Mouse (Mus musculus): ENCODE data around the gene Hist1h2bg.
"Not testable (repeated sequence)": the region's sequence is repeated elsewhere in the genome, so short reads cannot be mapped to it uniquely, and the experiment has no call there.

The Hist1h2bg gene

GRCm38 (mm10) chr13:23582219-23583056 lies 11.2 kb downstream of the Hist1h2bg start:
- DNase-seq (ENCODE audit: low spot score in 2 of 2) = no peak

DNA sequence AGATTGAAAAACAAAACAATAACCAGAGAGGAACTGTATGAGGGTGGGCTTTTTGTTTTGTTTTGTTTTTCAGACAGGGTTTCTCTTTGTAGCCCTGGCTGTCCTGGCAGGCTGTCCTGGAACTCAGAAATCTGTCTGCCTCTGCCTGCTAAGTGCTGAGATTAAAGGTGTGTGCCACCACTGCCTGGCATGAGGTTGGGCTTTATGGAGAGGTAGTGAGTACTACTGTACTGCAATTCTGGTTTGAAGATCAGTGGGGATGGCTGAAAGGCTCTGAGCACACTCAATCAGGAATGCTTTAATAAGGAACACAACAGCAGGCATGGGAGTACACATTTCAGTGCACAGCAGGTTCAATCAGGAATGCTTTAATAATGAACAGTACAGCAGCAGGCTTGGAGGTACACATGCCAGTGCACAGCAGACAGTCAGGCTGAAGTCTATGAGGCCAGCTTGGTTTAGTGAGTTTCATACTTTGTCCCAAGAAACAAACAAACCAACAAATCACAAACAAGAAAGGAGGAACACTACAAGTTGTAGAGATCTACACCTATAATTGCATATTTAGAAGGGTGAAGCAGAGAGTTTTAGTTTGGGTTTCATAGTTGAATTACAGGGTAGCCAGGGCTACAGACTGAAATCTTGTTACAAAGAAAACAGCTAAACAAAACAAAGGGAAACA lies 12.3 kb downstream of the Hist1h2bg start:
- no peak for DNase-seq (ENCODE audit: low spot score in 2 of 2)

- no peak for DNase-seq (ENCODE audit: low spot score in 2 of 2)
Observed at GRCm38 (mm10) chr13:23584331-23584730, 13.1 kb downstream of the Hist1h2bg start.

DNA sequence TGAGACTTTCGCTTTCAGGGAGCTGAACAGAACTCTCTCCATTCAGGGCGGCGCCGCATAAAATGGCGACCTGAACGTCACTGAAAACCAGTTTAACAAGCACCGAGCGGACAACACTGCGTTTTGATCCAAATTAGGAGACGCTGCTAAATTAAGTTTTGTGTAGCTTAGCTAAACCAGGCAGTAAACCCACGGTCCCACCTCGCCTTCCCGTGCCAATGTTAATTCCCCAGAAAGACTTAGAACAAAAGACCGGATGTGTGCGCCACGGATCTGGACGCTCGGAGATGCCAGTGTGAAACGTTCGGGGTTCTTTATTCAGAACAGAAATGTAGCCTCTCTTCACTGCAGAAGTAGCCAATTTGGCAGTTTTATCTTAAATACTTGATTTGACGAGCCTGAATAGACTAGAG lies 13.8 kb downstream of the Hist1h2bg start:
- DNase-seq (ENCODE audit: low spot score in 2 of 2) = peak; percentile 74 to 83

- DNase-seq (ENCODE audit: low spot score in 2 of 2) = peak; percentile 76 to 86
Observed at GRCm38 (mm10) chr13:23585442-23586098, 14.4 kb downstream of the Hist1h2bg start.

- no peak for DNase-seq (ENCODE audit: low spot score in 2 of 2)
Observed at GRCm38 (mm10) chr13:23586099-23586939, 15.1 kb downstream of the Hist1h2bg start.

DNA sequence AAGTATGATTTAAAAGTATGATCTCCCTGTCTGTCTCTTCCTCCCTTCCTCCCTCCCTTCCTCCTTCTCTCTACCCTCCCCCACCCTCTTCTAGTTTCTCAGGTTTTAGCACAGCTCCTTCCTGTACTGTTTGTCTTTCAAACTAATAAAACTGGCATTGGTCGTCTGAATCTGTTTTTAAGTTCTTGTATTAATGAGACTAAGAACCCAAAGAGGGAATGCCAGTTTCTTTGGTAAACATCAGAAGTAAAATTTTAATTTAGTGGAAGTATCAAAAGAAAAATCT lies 15.7 kb downstream of the Hist1h2bg start:
- DNase-seq (ENCODE audit: low spot score in 2 of 2) = no peak

GRCm38 (mm10) chr13:23591206-23591605 lies 20.0 kb downstream of the Hist1h2bg start:
- no peak for DNase-seq (ENCODE audit: low spot score in 2 of 2)

GRCm38 (mm10) chr13:23591886-23592285 lies 20.7 kb downstream of the Hist1h2bg start:
- DNase-seq (ENCODE audit: low spot score in 2 of 2) = not testable (repeated sequence)

DNA sequence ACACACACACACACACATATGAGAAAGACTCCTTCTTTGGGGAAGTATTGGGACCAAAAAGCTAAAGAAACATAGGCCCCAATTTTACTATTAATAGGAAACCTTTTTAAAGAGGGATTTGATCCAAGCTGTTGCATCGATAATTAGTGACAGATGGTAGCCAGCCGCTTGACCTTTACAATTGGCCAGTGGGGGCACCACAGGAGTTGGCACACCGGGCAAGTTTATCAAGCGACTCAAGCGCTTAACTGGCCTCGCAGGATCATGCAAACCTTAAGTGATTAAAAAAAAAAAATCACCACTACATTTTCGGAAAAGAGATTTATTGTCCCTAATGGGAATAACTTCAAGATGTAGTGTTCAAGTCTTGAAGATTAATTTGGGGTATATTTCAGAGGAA lies 21.4 kb downstream of the Hist1h2bg start:
- no peak for DNase-seq (ENCODE audit: low spot score in 2 of 2)

DNA sequence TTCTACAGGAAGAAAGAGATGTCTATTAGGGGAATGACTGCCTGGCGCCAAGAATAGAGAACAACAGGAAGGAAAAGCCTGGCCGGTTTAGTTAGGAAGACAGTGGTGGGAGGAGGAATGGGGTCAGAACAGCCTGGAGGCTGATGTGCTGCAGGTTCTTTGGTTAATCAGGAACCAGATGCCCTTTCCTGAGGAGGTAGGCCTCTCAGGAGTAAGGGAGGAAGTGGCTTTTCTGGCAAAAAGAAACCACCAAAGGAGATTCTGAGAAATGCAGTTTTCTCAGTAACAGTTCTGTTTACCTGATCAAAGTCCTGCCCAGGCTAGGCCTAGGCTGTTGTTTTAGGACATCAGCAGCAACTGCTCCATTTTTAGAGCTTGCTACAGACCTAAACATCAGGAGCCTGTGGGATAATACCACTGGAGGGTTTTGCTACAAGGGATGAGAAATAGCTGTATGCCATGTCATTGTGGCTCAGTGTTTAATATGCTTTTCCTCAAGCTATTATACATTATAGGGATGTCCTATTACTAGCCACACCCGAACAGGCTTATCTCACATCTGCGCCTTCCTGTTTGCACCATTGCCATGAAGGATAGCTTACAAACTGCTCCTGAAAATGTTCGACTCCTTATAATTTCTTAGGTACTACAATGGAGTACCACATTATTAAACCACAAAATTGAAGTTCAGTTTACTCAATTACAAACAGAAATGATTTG lies 22.0 kb downstream of the Hist1h2bg start:
- DNase-seq (ENCODE audit: low spot score in 2 of 2) = no peak

DNA sequence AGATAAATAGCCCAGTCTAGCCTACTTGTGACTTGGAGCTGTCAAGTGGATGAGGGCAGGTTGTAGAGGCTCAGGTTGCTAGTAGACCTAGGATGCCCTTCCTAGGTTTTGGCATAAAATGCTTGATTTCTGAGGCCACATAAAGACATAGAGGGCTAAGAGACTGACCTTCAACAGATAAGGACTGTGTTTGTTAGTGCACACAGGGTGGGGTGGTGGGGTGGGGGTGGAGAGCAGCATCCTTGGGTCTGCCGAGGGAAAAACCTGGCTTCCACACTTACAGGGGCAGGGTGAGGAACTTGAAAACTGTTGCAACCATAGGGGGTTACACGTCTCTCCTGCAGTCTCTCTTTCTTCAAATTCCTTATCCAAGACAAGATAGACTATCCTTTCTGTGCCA lies 24.0 kb downstream of the Hist1h2bg start:
- no peak for DNase-seq (ENCODE audit: low spot score in 2 of 2)

DNA sequence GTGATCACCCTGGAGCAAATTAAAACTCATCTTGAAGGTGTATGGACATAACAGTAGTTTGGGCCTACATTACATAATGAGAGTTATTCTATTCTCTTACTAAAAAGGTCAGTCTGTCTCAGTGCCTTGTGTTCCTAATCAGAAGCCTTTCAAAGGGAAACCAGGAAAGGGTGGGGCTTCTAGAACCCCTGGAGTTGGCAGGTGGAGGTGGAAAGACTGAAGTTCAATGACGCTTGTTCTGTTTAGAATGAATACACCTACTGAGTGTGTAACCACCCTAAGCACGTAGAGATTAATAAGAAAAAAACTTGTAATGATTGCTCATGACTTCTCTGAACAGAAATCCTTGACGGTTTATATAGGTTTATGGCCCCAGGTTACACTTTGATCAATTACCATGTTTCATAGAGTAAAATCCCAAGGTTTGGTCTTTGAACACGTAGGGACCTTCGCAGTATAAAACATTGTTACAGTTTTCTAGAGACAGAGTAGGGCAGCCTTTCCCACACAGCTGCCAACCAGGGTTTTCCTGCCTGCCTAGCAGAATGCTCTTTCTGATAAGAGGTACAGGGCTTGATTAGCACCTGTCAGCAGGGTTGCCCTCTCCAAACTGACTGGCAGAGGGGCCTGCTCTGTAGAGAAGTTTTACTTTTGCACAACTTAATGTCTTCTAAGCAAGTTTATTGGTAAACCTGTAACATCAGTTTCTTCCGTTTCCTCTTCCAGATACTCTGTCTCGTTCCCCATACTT lies 24.6 kb downstream of the Hist1h2bg start:
- DNase-seq (ENCODE audit: low spot score in 2 of 2) = peak; percentile 31 to 61

GRCm38 (mm10) chr13:23597957-23598356 lies 26.8 kb downstream of the Hist1h2bg start:
- DNase-seq (ENCODE audit: low spot score in 2 of 2) = peak; percentile 64 to 77

DNA sequence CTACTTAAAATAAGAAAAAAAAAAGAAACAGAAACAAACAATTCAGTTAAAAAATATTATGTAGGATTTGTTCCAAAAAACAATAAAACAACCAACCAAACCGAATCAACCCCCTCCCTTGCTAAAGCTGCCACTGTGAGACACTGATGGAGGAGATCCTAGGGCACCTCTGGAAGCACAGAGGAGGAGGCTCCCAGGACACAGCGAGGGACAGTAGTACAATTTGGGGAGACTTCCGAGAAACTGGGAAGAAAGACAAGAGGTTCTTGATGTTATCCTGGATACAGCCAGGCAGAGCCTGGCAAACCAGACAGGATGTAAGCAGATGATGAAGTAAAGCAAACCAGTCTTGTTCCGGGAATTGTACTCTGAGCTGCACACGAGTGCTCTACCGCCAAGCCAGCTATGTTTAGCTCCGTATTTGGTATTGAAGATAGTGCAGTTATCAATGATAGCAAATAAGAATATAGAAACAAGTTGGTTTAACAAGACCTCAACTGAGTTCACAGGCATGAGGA lies 32.0 kb downstream of the Hist1h2bg start:
- no peak for DNase-seq (ENCODE audit: low spot score in 2 of 2)

DNA sequence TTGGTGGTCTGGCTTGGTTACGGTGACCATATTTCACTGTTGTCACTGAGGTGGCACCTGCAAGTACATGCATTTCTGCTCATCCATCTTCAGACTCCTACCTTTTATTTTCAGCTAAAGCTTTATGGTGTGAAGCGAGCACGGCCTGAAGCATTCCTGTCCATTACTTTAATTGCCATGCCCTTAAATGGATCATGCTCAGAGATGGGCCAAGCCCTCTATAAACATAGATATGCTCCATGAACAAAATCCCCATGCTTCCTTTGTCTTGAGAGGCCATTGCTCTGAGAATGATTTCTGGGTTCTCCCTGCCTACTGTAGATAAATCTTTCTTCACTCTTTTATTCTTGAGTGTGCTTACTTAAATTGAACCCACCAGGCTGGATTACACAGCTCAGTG lies 33.3 kb downstream of the Hist1h2bg start:
- DNase-seq (ENCODE audit: low spot score in 2 of 2) = no peak

GRCm38 (mm10) chr13:23605052-23605451 lies 33.9 kb downstream of the Hist1h2bg start:
- no peak for DNase-seq (ENCODE audit: low spot score in 2 of 2)

DNA sequence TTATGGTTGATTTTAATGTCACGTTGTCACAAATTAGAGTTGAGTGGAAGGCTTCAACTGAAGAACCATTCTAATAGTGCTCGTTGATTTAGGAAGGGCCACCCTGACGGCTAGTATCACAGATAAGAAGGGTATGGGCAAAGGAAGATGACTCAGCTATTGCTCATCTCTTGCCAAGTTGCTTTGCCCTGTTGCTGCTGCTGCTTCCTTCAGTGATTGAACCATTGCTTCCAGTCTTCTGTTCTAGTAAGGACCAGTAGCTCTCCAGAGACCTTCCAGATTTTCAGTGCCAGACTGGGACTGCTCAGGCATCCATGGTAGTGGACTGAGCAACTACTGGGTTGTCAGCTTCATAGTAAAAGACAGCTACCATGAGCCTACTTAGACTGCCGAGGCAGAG lies 38.0 kb downstream of the Hist1h2bg start:
- peak in 1 of 2 experiments; percentile 41 for DNase-seq (ENCODE audit: low spot score in 2 of 2)

- DNase-seq (ENCODE audit: low spot score in 2 of 2) = no peak
Observed at GRCm38 (mm10) chr13:23609844-23610243, 38.6 kb downstream of the Hist1h2bg start.

DNA sequence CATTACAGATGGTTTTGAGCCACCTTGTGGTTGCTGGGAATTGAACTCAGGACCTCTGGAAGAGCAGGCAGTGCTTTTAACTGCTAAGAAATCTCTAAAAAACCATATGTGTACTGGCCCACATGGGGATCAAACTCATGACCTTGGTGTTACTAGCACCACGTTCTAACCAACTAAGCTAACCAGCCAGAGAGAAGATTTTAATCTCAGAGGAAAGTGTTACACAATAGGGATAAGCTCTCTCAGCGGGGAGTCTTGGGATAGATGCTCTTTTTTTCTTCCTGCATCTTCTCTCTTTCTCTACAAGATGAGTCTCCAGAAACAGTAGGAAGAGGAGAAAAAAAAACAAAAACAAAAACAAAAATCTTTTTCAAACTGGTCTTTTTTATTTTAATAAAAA lies 39.2 kb downstream of the Hist1h2bg start:
- no peak for DNase-seq (ENCODE audit: low spot score in 2 of 2)

All from spleen, postnatal 36 days (tissue).